Mouse (Mus musculus) liver, adult 2 months (tissue): ENCODE measurements at regions not wholly inside any gene's neighbourhood (a gene's known extent, or its start where the extent isn't known, plus 50 kb on each side); places are given as distances from the start of the nearest gene placed in this dataset.

Experiments
- CTCF ChIP-seq: fragments of 200-500 bp; IDR thresholded peaks from 2 replicates; pipeline ENCODE4 v1.5.1; 2011; ENCODE audit warnings: low read depth, low read length, control low read depth
- POLR2A ChIP-seq: fragments of 200-500 bp; IDR thresholded peaks from 2 replicates; pipeline ENCODE4 v1.6.1; 2011; ENCODE audit warnings: low read length, control low read depth; ENCODE audit not compliant: insufficient read depth; ENCODE audit errors: extremely low read depth

DNA sequence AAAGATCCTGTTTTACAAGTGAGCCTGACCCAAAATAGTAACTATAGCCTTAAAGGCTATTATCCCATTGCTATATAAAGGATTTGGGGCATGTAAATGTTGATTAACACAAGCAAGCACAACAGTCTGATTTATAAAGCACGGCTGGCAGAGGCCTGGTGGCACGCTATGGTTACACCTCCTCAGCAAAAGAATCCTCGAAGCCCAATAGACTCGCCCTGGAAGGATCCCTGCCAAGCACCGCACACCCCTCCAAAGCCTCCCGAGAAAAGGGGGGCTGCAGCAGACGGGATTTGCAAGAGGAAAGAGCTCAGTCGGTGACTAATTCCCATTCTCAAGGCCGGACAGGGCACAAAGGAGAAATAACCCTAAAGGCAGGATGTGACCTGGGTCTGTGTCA lies 150.2 kb upstream of the Spred2 start:
- TF ChIP-seq CTCF: no peak
- TF ChIP-seq POLR2A: no peak
